Mouse (Mus musculus) liver, embryonic 11.5 days (tissue): ENCODE data around the gene Usp21. TPM values are rescaled to one million over a fixed set of nuclear protein-coding genes. Genes with fewer than 3 reads are reported as not detected.
"Not testable (repeated sequence)": the region's sequence is repeated elsewhere in the genome, so short reads cannot be mapped to it uniquely, and the experiment has no call there.

Source experiments
- ATAC-seq: fragments of 200-750 bp; cut with Nextera tagmentation; replicated peaks from 2 replicates; pipeline ENCODE4 v1.8.0; 2017; ENCODE audit warnings: moderate number of reproducible peaks, mild to moderate bottlenecking, moderate TSS enrichment, moderate library complexity; ENCODE audit not compliant: low FRiP score
- DNase-seq: peaks from one replicate; pipeline ENCODE4 v3.0.0-alpha.2; 2017; ENCODE audit warnings: low spot score
- H3K27ac ChIP-seq: fragments of 300-500 bp; sonication (generic); 2 replicates; pipeline ENCODE4 v1.5.1; 2014; ENCODE audit warnings: mild to moderate bottlenecking, low read depth, low read length, control low read depth
- H3K27me3 ChIP-seq: fragments of 300-500 bp; sonication (generic); replicated peaks from 2 replicates; pipeline ENCODE4 v1.6.1; 2014; ENCODE audit warnings: low read length, mixed read lengths; ENCODE audit not compliant: control insufficient read depth, insufficient read depth
- H3K36me3 ChIP-seq: fragments of 300-500 bp; sonication (generic); 2 replicates; pipeline ENCODE4 v1.6.1; 2014; ENCODE audit warnings: mild to moderate bottlenecking, low read length, moderate library complexity, mixed read lengths; ENCODE audit not compliant: control insufficient read depth, insufficient read depth
- H3K4me1 ChIP-seq: fragments of 300-500 bp; sonication (generic); replicated peaks from 2 replicates; pipeline ENCODE4 v1.6.1; 2014; ENCODE audit warnings: low read length, mixed read lengths; ENCODE audit not compliant: control insufficient read depth, insufficient read depth
- H3K4me2 ChIP-seq: fragments of 300-500 bp; sonication (generic); 2 replicates; pipeline ENCODE4 v1.6.1; 2014; ENCODE audit warnings: mild to moderate bottlenecking, control low read depth, moderate library complexity
- H3K4me3 ChIP-seq: fragments of 300-500 bp; sonication (generic); 2 replicates; pipeline ENCODE4 v1.5.1; 2014; ENCODE audit warnings: low read depth, low read length, control low read depth
- H3K9ac ChIP-seq: fragments of 300-500 bp; sonication (generic); 2 replicates; pipeline ENCODE4 v1.6.1; 2014; ENCODE audit warnings: low read depth, low read length, control low read depth
- H3K9me3 ChIP-seq: fragments of 300-500 bp; sonication (generic); 2 replicates; pipeline ENCODE4 v1.6.1; 2016; ENCODE audit warnings: low read length, inconsistent platforms, mixed read lengths; ENCODE audit not compliant: control insufficient read depth
- WGBS: fragments of 180-500 bp; shearing (Covaris S2); extraction: QIAGEN DNeasy Blood & Tissue Kit; methylation state at CpG from one replicate; pipeline ENCODE4 v1.1.7; 2014; 5-methylcytosine and 5-hydroxymethylcytosine counted together
- polyA plus RNA-seq: library from polyadenylated mRNA; unstranded; fragments of >200 nt; fragmentation: Nextera tagmentation; extraction: Ambion mirVana; gene quantifications from 2 replicates; pipeline ENCODE4 v1.2.1, GENCODE M21; 2014

Gene Usp21
- polyA plus RNA-seq, 1 experiment from 2014 or later: 53.1 TPM

DNA sequence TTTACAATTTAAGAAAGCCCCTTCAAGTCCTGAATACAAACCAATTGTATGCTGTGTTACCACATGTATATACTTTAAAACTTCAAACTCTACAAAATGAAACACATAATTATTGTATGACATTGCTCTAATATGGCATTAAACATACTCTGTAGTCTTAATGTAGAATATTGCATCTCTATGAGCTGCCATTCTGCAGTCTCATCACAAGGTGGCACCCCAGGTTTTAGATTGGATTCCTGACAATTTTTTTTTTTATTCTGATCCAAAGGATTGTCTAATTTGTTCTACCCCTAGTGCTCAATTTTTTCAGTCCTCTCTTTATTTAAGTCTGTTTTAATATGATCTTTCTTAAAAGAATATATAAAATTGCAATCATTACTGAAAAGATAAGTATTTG is 33.6 kb upstream of the Usp21 start:
- no peak overlapping the region for H3K4me2 ChIP-seq
- H3K27me3 ChIP-seq: no peaks in the 10 kb centered on the region
- no peak for ATAC-seq
- H3K9ac ChIP-seq: no peak overlapping the region
- H3K4me3 ChIP-seq: no peak overlapping the region
- no peaks in the 10 kb centered on the region; the same call in 1 of the 2 replicates for H3K4me1 ChIP-seq
- H3K27ac ChIP-seq: no peak overlapping the region
- peaks cover 4% of the 10 kb centered on the region; the same call in 1 of the 2 replicates for H3K36me3 ChIP-seq
- H3K9me3 ChIP-seq: no peaks in the 10 kb centered on the region
- no peak for DNase-seq

DNA sequence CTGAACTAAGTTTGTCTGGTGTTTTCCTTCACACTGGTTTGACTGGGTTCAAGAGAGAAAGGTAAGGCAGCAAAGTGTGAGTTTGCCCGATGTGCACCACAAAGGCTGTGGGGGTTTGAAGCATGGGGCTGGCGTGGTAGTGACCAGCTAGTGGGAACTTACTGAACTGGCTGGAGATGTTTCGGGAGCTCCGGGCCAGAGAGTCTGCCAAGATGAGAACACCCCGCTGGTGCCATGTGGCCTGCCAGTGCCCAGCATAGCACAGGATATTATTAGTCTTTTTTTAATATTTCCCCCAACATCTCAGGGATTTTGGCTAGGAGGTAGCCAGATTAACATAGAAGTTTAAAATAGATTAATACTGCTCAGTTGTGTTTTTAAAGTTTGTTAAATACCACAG is 32.4 kb upstream of the Usp21 start:
- 39% methylated on average over 5 of the region's 5 CpGs for WGBS
- Histone ChIP-seq H3K27ac (no peak overlapping the region), H3K4me1 (no peaks in the 10 kb centered on the region), H3K4me2 (peak overlapping the region; percentile 33; the same call in 1 of the 2 replicates), H3K36me3 (peaks cover 4% of the 10 kb centered on the region; the same call in 1 of the 2 replicates), H3K9ac (no peak overlapping the region), H3K27me3 (no peaks in the 10 kb centered on the region), H3K4me3 (0 out of 2 replicates have a peak overlapping the region, but pooled peaks have one; percentile 12), H3K9me3 (no peaks in the 10 kb centered on the region)
- ATAC-seq (no peak), DNase-seq (no peak)

DNA sequence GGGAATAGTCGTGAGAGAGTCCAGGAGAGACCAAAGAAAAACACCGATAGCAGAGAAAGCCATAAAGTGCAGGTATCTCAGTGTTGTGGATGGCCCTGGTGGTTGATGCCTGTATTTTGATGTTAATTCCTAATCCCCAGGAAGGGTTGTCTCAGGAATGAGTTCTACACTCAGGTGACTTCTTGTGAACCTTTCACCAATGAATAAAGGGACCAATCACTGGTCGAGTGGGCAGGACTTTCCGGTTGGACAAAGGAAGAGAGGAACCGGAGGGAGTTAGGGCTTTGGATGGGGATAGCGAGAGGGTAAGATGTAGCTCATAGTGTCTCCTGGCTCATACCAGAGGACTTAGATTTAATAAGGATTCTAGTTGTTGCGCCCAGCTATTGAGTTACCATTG is 32.0 kb upstream of the Usp21 start:
- 30% methylated on average over 7 of the region's 7 CpGs for WGBS
- DNase-seq: no peak
- 0 out of 2 replicates have a peak overlapping the region, but pooled peaks have one; percentile 12 for H3K4me3 ChIP-seq
- no peak overlapping the region for H3K9ac ChIP-seq
- no peaks in the 10 kb centered on the region for H3K4me1 ChIP-seq
- no peak overlapping the region for H3K27ac ChIP-seq
- H3K36me3 ChIP-seq: peaks cover under 1% of the 10 kb centered on the region; the same call in 1 of the 2 replicates
- H3K4me2 ChIP-seq: peak overlapping the region; percentile 33; the same call in 1 of the 2 replicates
- no peaks in the 10 kb centered on the region for H3K9me3 ChIP-seq
- 0 out of 2 replicates have a peak, but pooled peaks have one; percentile 10 for ATAC-seq
- H3K27me3 ChIP-seq: no peaks in the 10 kb centered on the region

DNA sequence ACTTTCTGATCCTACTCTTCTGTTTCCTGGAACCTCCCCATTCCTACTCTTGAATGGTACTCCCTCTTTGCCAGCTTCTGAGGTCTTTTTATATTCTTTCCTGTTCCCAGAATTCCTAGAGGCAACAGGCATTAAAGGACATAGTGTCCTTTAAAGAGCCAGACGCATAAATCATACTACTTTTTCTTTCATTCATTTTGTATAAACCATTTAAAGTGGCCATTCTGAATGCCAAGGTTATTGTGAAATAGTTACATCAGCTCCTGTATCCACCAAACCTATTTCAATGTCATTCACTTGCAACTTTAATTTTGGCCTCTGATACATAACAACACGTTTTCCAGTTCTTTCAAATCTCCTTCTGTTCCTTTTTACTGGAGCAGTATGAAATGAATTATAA is 21.5 kb upstream of the Usp21 start:
- 59% methylated on average over 2 of the region's 2 CpGs for WGBS
- H3K4me1 ChIP-seq: no peaks in the 10 kb centered on the region
- no peaks in the 10 kb centered on the region for H3K9me3 ChIP-seq
- no peaks in the 10 kb centered on the region for H3K27me3 ChIP-seq
- DNase-seq (no peak), ATAC-seq (no peak)
- no peak overlapping the region for H3K4me2 ChIP-seq
- H3K9ac ChIP-seq: no peak overlapping the region
- H3K27ac ChIP-seq: no peak overlapping the region
- no peaks in the 10 kb centered on the region for H3K36me3 ChIP-seq
- H3K4me3 ChIP-seq: no peak overlapping the region

DNA sequence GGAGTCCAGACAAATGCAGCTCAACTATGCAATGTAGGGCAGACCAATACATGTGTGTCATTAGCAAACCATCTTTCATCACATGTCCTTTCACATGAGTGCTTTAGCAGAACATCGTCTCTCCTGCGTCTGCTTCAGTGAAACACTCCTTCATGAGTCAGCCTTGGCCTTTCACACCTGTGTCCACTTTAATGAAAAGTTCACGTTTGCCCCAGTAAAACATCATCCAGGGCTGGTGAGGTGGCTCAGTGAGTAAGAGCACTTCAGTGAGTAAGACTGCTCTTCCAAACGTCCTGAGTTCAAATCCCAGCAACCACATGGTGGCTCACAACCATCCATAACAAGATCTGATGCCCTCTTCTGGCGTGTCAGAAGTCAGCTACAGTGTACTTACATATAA is 18.4 kb upstream of the Usp21 start:
- not testable (repeated sequence) for H3K4me2 ChIP-seq, H3K9me3 ChIP-seq, ATAC-seq, H3K4me3 ChIP-seq, H3K27me3 ChIP-seq, H3K4me1 ChIP-seq, DNase-seq, H3K27ac ChIP-seq, H3K9ac ChIP-seq, H3K36me3 ChIP-seq
- WGBS: 68% methylated on average over 5 of the region's 5 CpGs

DNA sequence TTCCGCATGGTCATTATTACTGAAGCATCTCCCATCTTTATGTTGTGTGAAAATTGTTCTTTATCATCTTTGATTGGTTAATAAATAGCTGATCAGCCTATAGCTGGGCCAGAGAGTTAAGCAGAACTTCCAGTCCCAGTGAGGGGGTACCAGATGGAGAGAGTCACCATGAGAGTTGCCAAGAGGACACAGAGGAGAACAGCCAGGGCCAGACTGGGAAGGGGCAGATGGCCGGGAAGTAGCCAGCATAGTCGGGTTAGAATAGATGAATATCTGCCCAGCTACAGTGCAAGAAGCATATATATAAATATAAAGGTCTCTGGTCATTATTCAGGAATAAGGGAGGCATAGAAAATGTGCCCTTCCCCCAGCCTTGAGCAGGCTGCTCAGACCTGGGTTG is 10.4 kb upstream of the Usp21 start:
- Histone ChIP-seq H3K36me3 (no peaks in the 10 kb centered on the region), H3K4me1 (0 out of 2 replicates have a peak, but pooled peaks cover 3% of the 10 kb centered on the region), H3K4me2 (no peak overlapping the region), H3K9ac (no peak overlapping the region), H3K27me3 (0 out of 2 replicates have a peak, but pooled peaks cover 3% of the 10 kb centered on the region), H3K9me3 (no peaks in the 10 kb centered on the region), H3K4me3 (no peak overlapping the region), H3K27ac (no peak overlapping the region)
- WGBS: 60% methylated on average over 3 of the region's 3 CpGs
- DNase-seq (no peak), ATAC-seq (no peak)

DNA sequence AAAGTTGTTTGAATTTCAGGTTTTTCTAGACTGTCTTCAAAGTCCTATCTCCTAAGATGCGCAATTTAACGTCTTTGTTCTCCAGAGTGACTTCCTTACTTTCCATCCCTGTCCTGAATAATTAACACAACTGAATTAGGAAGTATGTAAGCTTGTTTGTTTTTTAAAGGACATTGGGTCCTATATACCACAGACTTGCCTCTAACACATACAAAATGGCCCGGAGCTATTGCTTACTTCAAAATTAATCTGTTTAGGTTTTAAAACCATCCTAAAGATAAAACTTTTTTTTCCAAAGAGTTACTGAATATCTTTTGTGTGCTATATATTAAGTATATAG is 7.2 kb upstream of the Usp21 start:
- no peaks in the 10 kb centered on the region for H3K9me3 ChIP-seq
- 0 out of 2 replicates have a peak, but pooled peaks cover 3% of the 10 kb centered on the region for H3K4me1 ChIP-seq
- 14% methylated on average over 3 of the region's 3 CpGs for WGBS
- H3K36me3 ChIP-seq: peaks cover under 1% of the 10 kb centered on the region; the same call in 1 of the 2 replicates
- H3K9ac ChIP-seq: peak overlapping the region; percentile 92
- DNase-seq (no peak), ATAC-seq (no peak)
- peak overlapping the region; percentile 90 for H3K27ac ChIP-seq
- peak overlapping the region; percentile 70 for H3K4me3 ChIP-seq
- peak overlapping the region; percentile 65 for H3K4me2 ChIP-seq
- 0 out of 2 replicates have a peak, but pooled peaks cover 3% of the 10 kb centered on the region for H3K27me3 ChIP-seq

DNA sequence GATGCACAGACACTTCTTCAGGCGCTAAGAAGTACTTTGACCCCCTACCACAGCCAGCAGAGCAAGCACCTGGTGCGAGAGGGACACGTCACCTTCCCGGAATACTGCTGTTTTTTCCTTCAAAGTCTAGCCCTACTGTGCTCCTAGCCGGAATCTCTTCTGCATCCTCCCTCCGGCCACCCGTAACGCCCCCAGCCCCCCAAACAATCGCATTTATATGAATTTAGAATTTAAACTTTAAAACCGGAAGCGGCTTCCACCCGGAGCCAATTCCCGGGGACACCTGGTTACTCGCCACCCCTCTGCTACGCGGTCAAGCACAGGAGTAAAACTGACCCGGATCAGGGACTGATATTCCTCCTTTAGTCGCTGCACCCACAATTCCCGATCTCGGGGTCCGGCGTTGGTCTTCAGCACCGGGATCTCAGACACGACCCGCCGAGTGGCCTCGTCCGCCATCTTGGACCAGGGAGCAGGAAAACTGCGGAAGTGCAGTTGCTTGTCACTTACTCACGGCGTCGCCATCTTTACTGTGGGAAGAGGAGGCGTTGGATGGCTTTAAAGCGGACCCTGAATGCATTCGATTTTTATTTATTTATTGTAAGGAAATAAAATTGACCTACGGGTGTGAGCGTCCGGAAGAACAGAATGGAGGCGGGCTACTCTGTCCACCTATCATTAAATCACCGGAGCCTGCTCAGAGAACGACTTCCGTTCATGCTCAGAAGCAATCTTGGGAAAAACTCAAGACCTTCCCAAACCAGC is 6.7 kb upstream of the Usp21 start, which contains the start of gene Ufc1:
Gene Ufc1, minus strand, starts transcription at position 727 of the 765 bp plus-strand sequence.
- peak within 1 kb of the TSS; percentile 65 for H3K4me2 ChIP-seq
- H3K4me1 ChIP-seq: 0 out of 2 replicates have a peak, but pooled peaks cover 3% of the 10 kb centered on the region
- H3K36me3 ChIP-seq: peaks cover 5% of the 10 kb centered on the region; the same call in 1 of the 2 replicates
- under 1% methylated on average over 42 of the region's 42 CpGs for WGBS
- peak within 1 kb of the TSS; percentile 70 for H3K4me3 ChIP-seq
- H3K27me3 ChIP-seq: 0 out of 2 replicates have a peak, but pooled peaks cover 3% of the 10 kb centered on the region
- H3K9me3 ChIP-seq: no peaks in the 10 kb centered on the region
- peak; percentile 84 for DNase-seq
- peak within 1 kb of the TSS; percentile 90 for H3K27ac ChIP-seq
- H3K9ac ChIP-seq: peak within 1 kb of the TSS; percentile 92
- ATAC-seq: peak; percentile 73
